Mouse (Mus musculus): Measurements from ENCODE around the gene Ncs1.

DNA sequence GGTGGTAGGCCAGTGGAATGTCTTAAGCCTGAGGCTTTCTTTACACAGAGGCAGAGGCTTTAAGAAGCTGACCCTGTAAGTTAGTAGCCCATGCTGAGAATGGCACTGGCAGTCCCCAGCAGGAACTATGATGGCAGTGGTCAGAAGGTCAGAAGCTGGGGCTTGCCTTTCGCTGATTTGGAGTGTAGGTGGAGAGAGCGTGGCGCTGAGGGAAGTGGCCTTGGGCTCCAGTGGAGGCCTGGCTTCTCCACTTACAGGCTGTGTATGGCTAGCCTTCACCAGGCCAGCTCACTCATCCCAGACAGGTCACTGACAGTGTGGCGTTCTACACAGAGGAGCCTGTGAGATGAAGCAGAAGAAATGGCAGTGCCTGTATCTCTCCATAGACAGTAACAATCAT, 42.7 kb upstream of the Ncs1 start:
- TF ChIP-seq CTCF (IDR thresholded peaks at IDR 0.05; ENCODE audit: control insufficient read depth, insufficient read depth, insufficient replicate concordance, low read depth, low read length) (no peak), POLR2A (IDR thresholded peaks at IDR 0.05; ENCODE audit: control insufficient read depth, low read depth, low read length) (no peak)

Data from testis, adult 2 months (tissue).